Mouse (Mus musculus): ENCODE measurements around the gene Ak4.

DNA sequence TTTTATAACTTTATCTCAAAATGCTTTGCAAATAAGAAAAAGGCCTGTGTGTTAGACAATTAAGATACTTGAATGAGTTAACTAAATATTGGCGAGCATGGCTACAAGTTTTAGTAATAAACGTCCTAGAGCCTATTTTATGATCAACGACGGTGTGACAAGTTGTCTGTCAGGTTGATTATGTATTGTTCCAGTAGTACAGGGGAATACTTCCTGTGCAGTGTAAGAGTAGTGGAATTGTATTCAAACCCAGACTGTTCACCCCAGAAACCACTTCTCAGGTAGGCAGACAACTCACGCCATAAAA is 91.8 kb downstream of the Ak4 start:
- TF ChIP-seq CTCF (conservative IDR thresholded peaks at IDR 0.05; ENCODE audit: insufficient read depth, insufficient read length, low read depth, low read length): no peak
- TF ChIP-seq POLR2A (IDR thresholded peaks at IDR 0.05; ENCODE audit: low read depth, low read length): no peak
